Mouse (Mus musculus): Measurements from ENCODE around the gene Tmem186. TPM values are rescaled to one million over a fixed set of nuclear protein-coding genes. Genes with fewer than 3 reads are reported as not detected.

Gene Tmem186
- polyA plus RNA-seq (2012; rRNA removed) (6.2 and 7.9 TPM in 2 replicates), polyA plus RNA-seq (2014; fragmentation: Nextera tagmentation; extraction: Ambion mirVana) (6.3 and 6.5 TPM in 2 replicates)

- DNase-seq (ENCODE audit: low read depth in 3 of 3, low spot score in 3 of 3): peak; percentile 71 to 83 (median 77)
- peak; percentile 84 for ATAC-seq (ENCODE audit: insufficient read depth)
- peak within 1 kb of the TSS; percentile 78 to 94 for H3K4me3 ChIP-seq (ENCODE audit: insufficient read depth in 1 of 2, low read depth in 2 of 2, low read length in 2 of 2)
- TF ChIP-seq CTCF (IDR thresholded peaks at IDR 0.05; ENCODE audit: low read depth) (peak; percentile 66), EP300 (IDR thresholded peaks at IDR 0.05; ENCODE audit: low read depth) (0 out of 2 replicates have a peak, but pooled peaks have one; percentile 23)
- under 1% methylated on average over 59 of the region's 59 CpGs for whole genome bisulfite sequencing (ENCODE audit: insufficient replicate concordance)
- H3K4me1 ChIP-seq (replicated peaks; ENCODE audit: control insufficient read depth in 2 of 2, insufficient read depth in 2 of 2, low read length in 1 of 2): peaks cover 19 to 23% of the 10 kb centered on the region in 2 experiments
- peak within 1 kb of the TSS; percentile 73 for H3K9ac ChIP-seq (replicated peaks)
- H3K27ac ChIP-seq: peak within 1 kb of the TSS; percentile 79
- H3K36me3 ChIP-seq (replicated peaks; ENCODE audit: control insufficient read depth, insufficient read depth, low read depth): peaks cover 14% of the 10 kb centered on the region
- H3K4me2 ChIP-seq (ENCODE audit: low read depth): peak within 1 kb of the TSS; percentile 91
- no peaks in the 10 kb centered on the region for H3K27me3 ChIP-seq (ENCODE audit: control insufficient read depth, insufficient read depth, low read length)
- no peaks in the 10 kb centered on the region for H3K9me3 ChIP-seq (ENCODE audit: control insufficient read depth, low read length)
Measured at GRCm38 (mm10) chr16:8637217-8638051, at the start of gene Tmem186, which contains the start of gene Pmm2. TSS of gene Tmem186 (minus strand) at chr16:8637712. TSS of gene Pmm2 (plus strand) at chr16:8637674.

- H3K27me3 ChIP-seq (ENCODE audit: control insufficient read depth, insufficient read depth, low read length): no peaks in the 10 kb centered on the region
Measured at GRCm38 (mm10) chr16:8686871-8687535, 49.5 kb upstream of the Tmem186 start.

GRCm38 (mm10) chr16:8686121-8686870 is 48.8 kb upstream of the Tmem186 start:
- 14% methylated on average over 7 of the region's 7 CpGs for WGBS (ENCODE audit: insufficient replicate concordance)

More at GRCm38 (mm10) chr16:8686871-8687535, 49.5 kb upstream of the Tmem186 start:
- peak overlapping the region; percentile 80 for H3K9ac ChIP-seq (replicated peaks)
- TF ChIP-seq EP300 (IDR thresholded peaks at IDR 0.05; ENCODE audit: low read depth) (peak; percentile 98), CTCF (IDR thresholded peaks at IDR 0.05; ENCODE audit: low read depth) (peak; percentile 33; the same call in 1 of the 2 replicates)
- H3K9me3 ChIP-seq (ENCODE audit: control insufficient read depth, low read length): no peaks in the 10 kb centered on the region
- ATAC-seq (ENCODE audit: insufficient read depth) (peak; percentile 96), DNase-seq (ENCODE audit: low read depth in 3 of 3, low spot score in 3 of 3) (peak; percentile 91 to 93 (median 92))
- H3K36me3 ChIP-seq (replicated peaks; ENCODE audit: control insufficient read depth, insufficient read depth, low read depth): peaks cover 53% of the 10 kb centered on the region
- peak overlapping the region; percentile 42 to 44 for H3K4me3 ChIP-seq (ENCODE audit: insufficient read depth in 1 of 2, low read depth in 2 of 2, low read length in 2 of 2)
- WGBS (ENCODE audit: insufficient replicate concordance): 18% methylated on average over 11 of the region's 11 CpGs
- H3K4me2 ChIP-seq (ENCODE audit: low read depth): peak overlapping the region; percentile 89
- H3K27ac ChIP-seq: peak overlapping the region; percentile 91
- H3K4me1 ChIP-seq (replicated peaks; ENCODE audit: control insufficient read depth in 2 of 2, insufficient read depth in 2 of 2, low read length in 1 of 2): peaks cover 40 to 46% of the 10 kb centered on the region in 2 experiments

GRCm38 (mm10) chr16:8685087-8685486 is 47.6 kb upstream of the Tmem186 start:
- no peak for ATAC-seq (ENCODE audit: insufficient read depth)
- Histone ChIP-seq H3K36me3 (replicated peaks; ENCODE audit: control insufficient read depth, insufficient read depth, low read depth) (peaks cover 34% of the 10 kb centered on the region), H3K27ac (peak overlapping the region; percentile 91), H3K4me3 (ENCODE audit: insufficient read depth in 1 of 2, low read depth in 2 of 2, low read length in 2 of 2) (no peak overlapping the region), H3K9me3 (ENCODE audit: control insufficient read depth, low read length) (no peaks in the 10 kb centered on the region), H3K9ac (replicated peaks) (peak overlapping the region; percentile 80; the same call in 1 of the 2 replicates), H3K27me3 (ENCODE audit: control insufficient read depth, insufficient read depth, low read length) (no peaks in the 10 kb centered on the region), H3K4me2 (ENCODE audit: low read depth) (no peak overlapping the region), H3K4me1 (replicated peaks; ENCODE audit: control insufficient read depth in 2 of 2, insufficient read depth in 2 of 2, low read length in 1 of 2) (peaks cover 42 to 45% of the 10 kb centered on the region in 2 experiments)
- TF ChIP-seq CTCF (IDR thresholded peaks at IDR 0.05; ENCODE audit: low read depth) (no peak), EP300 (IDR thresholded peaks at IDR 0.05; ENCODE audit: low read depth) (no peak)
- 74% methylated on average over 4 of the region's 4 CpGs for WGBS (ENCODE audit: insufficient replicate concordance)
- DNase-seq (ENCODE audit: low read depth in 3 of 3, low spot score in 3 of 3): no peak

More at GRCm38 (mm10) chr16:8686121-8686870, 48.8 kb upstream of the Tmem186 start:
- H3K27me3 ChIP-seq (ENCODE audit: control insufficient read depth, insufficient read depth, low read length): no peaks in the 10 kb centered on the region
- peak overlapping the region; percentile 91 for H3K27ac ChIP-seq
- H3K4me1 ChIP-seq (replicated peaks; ENCODE audit: control insufficient read depth in 2 of 2, insufficient read depth in 2 of 2, low read length in 1 of 2): peaks cover 40 to 46% of the 10 kb centered on the region in 2 experiments
- TF ChIP-seq CTCF (IDR thresholded peaks at IDR 0.05; ENCODE audit: low read depth) (peak; percentile 98), EP300 (IDR thresholded peaks at IDR 0.05; ENCODE audit: low read depth) (no peak; the same call in 1 of the 2 replicates)
- DNase-seq (ENCODE audit: low read depth in 3 of 3, low spot score in 3 of 3): peak; percentile 79 to 84 (median 80)
- H3K9ac ChIP-seq (replicated peaks): peak overlapping the region; percentile 80
- peaks cover 46% of the 10 kb centered on the region for H3K36me3 ChIP-seq (replicated peaks; ENCODE audit: control insufficient read depth, insufficient read depth, low read depth)
- H3K4me2 ChIP-seq (ENCODE audit: low read depth): peak overlapping the region; percentile 89
- no peaks in the 10 kb centered on the region for H3K9me3 ChIP-seq (ENCODE audit: control insufficient read depth, low read length)
- peak; percentile 46 for ATAC-seq (ENCODE audit: insufficient read depth)
- peak overlapping the region; percentile 42 to 44 for H3K4me3 ChIP-seq (ENCODE audit: insufficient read depth in 1 of 2, low read depth in 2 of 2, low read length in 2 of 2)
